Mouse (Mus musculus): ENCODE measurements at regions not wholly inside any gene's neighbourhood (a gene's known extent, or its start where the extent isn't known, plus 50 kb on each side); places are given as distances from the start of the nearest gene placed in this dataset.

- TF ChIP-seq CTCF (IDR thresholded peaks at IDR 0.05; ENCODE audit: low read depth) (no peak), EP300 (IDR thresholded peaks at IDR 0.05; ENCODE audit: low read depth) (no peak)
These were observed 344.0 kb downstream of the Slc4a3 start for GRCm38 (mm10) chr1:75889847-75890591.

Data from liver, postnatal 0 days (tissue).